Mouse (Mus musculus) heart, adult 2 months (tissue): Measurements from ENCODE around the gene Mctp1. TPM values are rescaled to one million over a fixed set of nuclear protein-coding genes. Genes with fewer than 3 reads are reported as not detected.

Experiments used
- DNase-seq, 2 experiments: peaks; one replicate each; pipeline ENCODE4 v3.0.0; 2021
- H3K27ac ChIP-seq: fragments of 200-600 bp; 2 replicates; pipeline ENCODE4 v1.8.1; 2022
- H3K27me3 ChIP-seq: fragments of 200-500 bp; 2 replicates; pipeline ENCODE4 v1.6.1; 2012; ENCODE audit warnings: mild to moderate bottlenecking, low read length, inconsistent platforms, mixed read lengths; ENCODE audit not compliant: control insufficient read depth, insufficient read depth
- H3K36me3 ChIP-seq: fragments of 200-500 bp; 2 replicates; pipeline ENCODE4 v1.6.1; 2012; ENCODE audit warnings: low read length, inconsistent platforms; ENCODE audit not compliant: control insufficient read depth, insufficient read depth
- H3K4me1 ChIP-seq: fragments of 200-500 bp; 2 replicates; pipeline ENCODE4 v1.6.1; 2011; ENCODE audit warnings: low read length; ENCODE audit not compliant: control insufficient read depth, insufficient read depth
- H3K4me3 ChIP-seq: fragments of 200-600 bp; 2 replicates; pipeline ENCODE4 v1.8.1; 2022
- H3K79me2 ChIP-seq: fragments of 200-500 bp; replicated peaks from 2 replicates; pipeline ENCODE4 v1.6.1; 2012; ENCODE audit warnings: mild to moderate bottlenecking, inconsistent platforms, low read length, moderate library complexity, mixed read lengths; ENCODE audit not compliant: control insufficient read depth, insufficient read depth
- H3K9ac ChIP-seq: fragments of 200-500 bp; 2 replicates; pipeline ENCODE4 v1.6.1; 2012; ENCODE audit warnings: low read depth, mild to moderate bottlenecking, control low read depth, inconsistent platforms, low read length, mixed read lengths
- CTCF ChIP-seq: fragments of 200-600 bp; IDR thresholded peaks from 2 replicates; pipeline ENCODE4 v1.8.1; 2022; ENCODE audit warnings: antibody characterized with exemption, mild to moderate bottlenecking, moderate library complexity
- EP300 ChIP-seq: fragments of 200-500 bp; IDR thresholded peaks from 2 replicates; pipeline ENCODE4 v1.6.1; 2011; ENCODE audit warnings: low read depth, low read length, control low read depth; ENCODE audit not compliant: insufficient read depth
- POLR2A ChIP-seq: fragments of 200-500 bp; IDR thresholded peaks from 2 replicates; pipeline ENCODE4 v1.6.1; 2011; ENCODE audit warnings: mild to moderate bottlenecking, low read depth, low read length, control low read depth; ENCODE audit not compliant: insufficient read depth
- WGBS: fragments of 180-500 bp; shearing (Covaris S2); methylation state at CpG from one replicate; pipeline ENCODE4 v1.1.7; 2018; 5-methylcytosine and 5-hydroxymethylcytosine counted together
- intact Hi-C: fragments of 180-260 bp; cut with DNase I; formaldehyde crosslinking; loops from one replicate; pipeline ENCODE4 v1.15.1; 2025
- polyA plus RNA-seq: library from polyadenylated mRNA; depleted of rRNA; stranded (reverse); fragments of >200 nt; gene quantifications from 2 replicates; pipeline ENCODE4 v1.2.3, GENCODE M21; 2012
- total RNA-seq, 2 experiments: library from RNA; stranded (reverse); gene quantifications; 2 replicates each; pipeline ENCODE4 v1.2.3; 2021

The Mctp1 gene
- total and polyA plus RNA-seq, 3 experiments: 0.43 to 4.3 (median 2.5) TPM

GRCm38 (mm10) chr13:76810496-76810939 is 426.2 kb downstream of the Mctp1 start:
- no peak for DNase-seq
- Histone ChIP-seq H3K9ac (no peak overlapping the region), H3K79me2 (no peaks in the 10 kb centered on the region), H3K27me3 (no peaks in the 10 kb centered on the region), H3K27ac (no peak overlapping the region), H3K4me3 (no peak overlapping the region), H3K36me3 (no peaks in the 10 kb centered on the region), H3K4me1 (no peaks in the 10 kb centered on the region)
- 6% methylated on average over 7 of the region's 7 CpGs for WGBS
- no peak for TF ChIP-seq CTCF
- no peak for TF ChIP-seq POLR2A
- TF ChIP-seq EP300: no peak
- intact Hi-C loops: no loop called here

GRCm38 (mm10) chr13:76823083-76823482 is 438.7 kb downstream of the Mctp1 start:
- H3K79me2 ChIP-seq: no peaks in the 10 kb centered on the region
- 28% methylated on average over 3 of the region's 3 CpGs for WGBS
- H3K4me1 ChIP-seq: no peaks in the 10 kb centered on the region
- H3K27ac ChIP-seq: no peak overlapping the region
- no peaks in the 10 kb centered on the region for H3K27me3 ChIP-seq
- no peak overlapping the region for H3K9ac ChIP-seq
- intact Hi-C loops: no loop called here
- no peaks in the 10 kb centered on the region for H3K36me3 ChIP-seq
- TF ChIP-seq POLR2A (no peak), EP300 (no peak), CTCF (no peak)
- H3K4me3 ChIP-seq: no peak overlapping the region
- DNase-seq: no peak

GRCm38 (mm10) chr13:76824932-76825694 is 440.8 kb downstream of the Mctp1 start:
- Histone ChIP-seq H3K27ac (no peak overlapping the region), H3K36me3 (no peaks in the 10 kb centered on the region), H3K27me3 (no peaks in the 10 kb centered on the region), H3K9ac (no peak overlapping the region), H3K79me2 (no peaks in the 10 kb centered on the region), H3K4me3 (no peak overlapping the region), H3K4me1 (no peaks in the 10 kb centered on the region)
- no peak for DNase-seq
- WGBS: 76% methylated on average over 10 of the region's 10 CpGs
- intact Hi-C loops: no loop called here
- TF ChIP-seq POLR2A (no peak), EP300 (no peak), CTCF (no peak)

GRCm38 (mm10) chr13:76827738-76828137 is 443.4 kb downstream of the Mctp1 start:
- no peak overlapping the region for H3K9ac ChIP-seq
- H3K27me3 ChIP-seq: no peaks in the 10 kb centered on the region
- intact Hi-C loops: no loop called here
- H3K27ac ChIP-seq: no peak overlapping the region
- WGBS: 82% methylated on average over 3 of the region's 3 CpGs
- no peaks in the 10 kb centered on the region for H3K79me2 ChIP-seq
- no peaks in the 10 kb centered on the region for H3K4me1 ChIP-seq
- H3K36me3 ChIP-seq: no peaks in the 10 kb centered on the region
- no peak for DNase-seq
- H3K4me3 ChIP-seq: no peak overlapping the region
- TF ChIP-seq CTCF (no peak), POLR2A (no peak), EP300 (no peak)

GRCm38 (mm10) chr13:76838031-76838430 is 453.7 kb downstream of the Mctp1 start:
- no peak for DNase-seq
- 62% methylated on average over 3 of the region's 3 CpGs for WGBS
- no peaks in the 10 kb centered on the region for H3K4me1 ChIP-seq
- no peak overlapping the region for H3K9ac ChIP-seq
- no peak overlapping the region for H3K4me3 ChIP-seq
- intact Hi-C loops: no loop called here
- TF ChIP-seq EP300: no peak
- TF ChIP-seq CTCF: no peak
- TF ChIP-seq POLR2A: no peak
- H3K27ac ChIP-seq: no peak overlapping the region
- H3K79me2 ChIP-seq: no peaks in the 10 kb centered on the region
- no peaks in the 10 kb centered on the region for H3K27me3 ChIP-seq
- no peaks in the 10 kb centered on the region for H3K36me3 ChIP-seq

- no peaks in the 10 kb centered on the region for H3K79me2 ChIP-seq
- no peak overlapping the region for H3K27ac ChIP-seq
- no peak overlapping the region for H3K4me3 ChIP-seq
- no peaks in the 10 kb centered on the region for H3K27me3 ChIP-seq
- no peaks in the 10 kb centered on the region for H3K4me1 ChIP-seq
- 64% methylated on average over 5 of the region's 5 CpGs for WGBS
- DNase-seq: no peak
- no peaks in the 10 kb centered on the region for H3K36me3 ChIP-seq
- TF ChIP-seq CTCF (no peak), EP300 (no peak), POLR2A (no peak)
- H3K9ac ChIP-seq: no peak overlapping the region
- intact Hi-C loops: no loop called here
Measured at GRCm38 (mm10) chr13:76840712-76841111, 456.4 kb downstream of the Mctp1 start.
